Mouse (Mus musculus) intestine, embryonic 15.5 days (tissue): ENCODE data around the gene Aurkb. TPM values are rescaled to one million over a fixed set of nuclear protein-coding genes. Genes with fewer than 3 reads are reported as not detected.
A peak's percentile ranks its signal among the peaks of the same experiment; 100 is the strongest.
"Not testable (repeated sequence)": the region's sequence is repeated elsewhere in the genome, so short reads cannot be mapped to it uniquely, and the experiment has no call there.

ENCODE experiments used
- ATAC-seq: fragments of 200-750 bp; cut with Nextera tagmentation; 2 replicates; pipeline ENCODE4 v1.8.0; 2017; ENCODE audit warnings: moderate TSS enrichment, moderate library complexity
- H3K27ac ChIP-seq: fragments of 300-500 bp; sonication (generic); 2 replicates; pipeline ENCODE4 v1.5.1; 2015; ENCODE audit warnings: mild to moderate bottlenecking, inconsistent platforms
- H3K27me3 ChIP-seq: fragments of 300-500 bp; sonication (generic); replicated peaks from 2 replicates; pipeline ENCODE4 v1.6.1; 2015; ENCODE audit warnings: inconsistent platforms
- H3K36me3 ChIP-seq: fragments of 300-500 bp; sonication (generic); 2 replicates; pipeline ENCODE4 v1.6.1; 2015; ENCODE audit warnings: inconsistent platforms
- H3K4me1 ChIP-seq: fragments of 300-500 bp; sonication (generic); replicated peaks from 2 replicates; pipeline ENCODE4 v1.6.1; 2015; ENCODE audit warnings: inconsistent platforms
- H3K4me2 ChIP-seq: fragments of 300-500 bp; sonication (generic); replicated peaks from 2 replicates; pipeline ENCODE4 v1.6.1; 2015; ENCODE audit warnings: mild to moderate bottlenecking, inconsistent platforms
- H3K4me3 ChIP-seq: fragments of 300-500 bp; sonication (generic); replicated peaks from 2 replicates; pipeline ENCODE4 v1.5.1; 2015; ENCODE audit warnings: inconsistent platforms
- H3K9ac ChIP-seq: fragments of 300-500 bp; sonication (generic); 2 replicates; pipeline ENCODE4 v1.6.1; 2015; ENCODE audit warnings: inconsistent platforms
- H3K9me3 ChIP-seq: fragments of 300-500 bp; sonication (generic); 2 replicates; pipeline ENCODE4 v1.6.1; 2016; ENCODE audit warnings: inconsistent platforms
- WGBS: fragments of 180-500 bp; shearing (Covaris S2); methylation state at CpG from one replicate; pipeline ENCODE4 v1.1.7; 2015; 5-methylcytosine and 5-hydroxymethylcytosine counted together
- polyA plus RNA-seq: library from polyadenylated mRNA; unstranded; fragments of >200 nt; fragmentation: Nextera tagmentation; extraction: Ambion mirVana; gene quantifications from 2 replicates; pipeline ENCODE4 v1.2.1, GENCODE M21; 2015

Aurkb gene
- polyA plus RNA-seq: 133 and 135 TPM in 2 replicates

- WGBS: under 1% methylated on average over 54 of the region's 54 CpGs
- peak; percentile 85 for ATAC-seq
These were observed at the start of gene Aurkb for GRCm38 (mm10) chr11:69045531-69046394. TSS of gene Aurkb (plus strand) at chr11:69045647.

GRCm38 (mm10) chr11:68997080-68997479 is 48.4 kb upstream of the Aurkb start:
- Histone ChIP-seq H3K4me2 (no peak overlapping the region), H3K27ac (no peak overlapping the region), H3K36me3 (peaks cover 56% of the 10 kb centered on the region), H3K4me3 (no peak overlapping the region), H3K9me3 (no peaks in the 10 kb centered on the region), H3K27me3 (no peaks in the 10 kb centered on the region), H3K4me1 (no peaks in the 10 kb centered on the region), H3K9ac (no peak overlapping the region)
- ATAC-seq: no peak
- WGBS: 89% methylated on average over 4 of the region's 4 CpGs

More at GRCm38 (mm10) chr11:69045531-69046394, at the start of gene Aurkb:
- H3K4me2 ChIP-seq: peak within 1 kb of the TSS; percentile 77
- peak within 1 kb of the TSS; percentile 96 for H3K27ac ChIP-seq
- no peaks in the 10 kb centered on the region for H3K27me3 ChIP-seq
- peaks cover 19% of the 10 kb centered on the region for H3K36me3 ChIP-seq
- H3K9ac ChIP-seq: peak within 1 kb of the TSS; percentile 73
- peaks cover 23% of the 10 kb centered on the region for H3K4me1 ChIP-seq
- H3K9me3 ChIP-seq: no peaks in the 10 kb centered on the region
- peak within 1 kb of the TSS; percentile 72 for H3K4me3 ChIP-seq

DNA sequence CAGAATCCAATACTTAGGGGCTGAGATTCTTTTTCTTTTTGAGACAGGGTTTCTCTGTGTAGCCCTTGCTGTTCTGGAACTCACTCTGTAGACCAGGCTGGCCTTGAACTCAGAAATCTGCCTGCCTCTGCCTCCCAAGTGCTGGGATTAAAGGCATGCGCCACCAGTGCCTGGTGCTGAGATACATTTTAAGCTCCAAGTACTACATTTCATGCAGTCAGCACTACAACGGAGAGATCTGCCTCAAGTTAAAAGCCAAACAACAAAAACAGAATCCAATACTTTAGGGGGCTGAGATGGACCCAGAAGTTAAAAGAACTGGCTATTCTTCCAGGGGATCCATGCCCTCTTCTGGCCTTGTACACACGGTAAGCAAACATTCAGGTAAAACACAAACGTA is 42.7 kb upstream of the Aurkb start:
- not testable (repeated sequence) for ATAC-seq, H3K4me1 ChIP-seq, H3K27me3 ChIP-seq, H3K9ac ChIP-seq, H3K4me3 ChIP-seq, H3K4me2 ChIP-seq, H3K9me3 ChIP-seq, H3K27ac ChIP-seq
- peaks cover 22% of the 10 kb centered on the region for H3K36me3 ChIP-seq
- 90% methylated on average over 4 of the region's 4 CpGs for WGBS

GRCm38 (mm10) chr11:69003592-69003991 is 41.9 kb upstream of the Aurkb start:
- peaks cover 19% of the 10 kb centered on the region for H3K36me3 ChIP-seq
- WGBS: 54% methylated on average over 4 of the region's 4 CpGs

DNA sequence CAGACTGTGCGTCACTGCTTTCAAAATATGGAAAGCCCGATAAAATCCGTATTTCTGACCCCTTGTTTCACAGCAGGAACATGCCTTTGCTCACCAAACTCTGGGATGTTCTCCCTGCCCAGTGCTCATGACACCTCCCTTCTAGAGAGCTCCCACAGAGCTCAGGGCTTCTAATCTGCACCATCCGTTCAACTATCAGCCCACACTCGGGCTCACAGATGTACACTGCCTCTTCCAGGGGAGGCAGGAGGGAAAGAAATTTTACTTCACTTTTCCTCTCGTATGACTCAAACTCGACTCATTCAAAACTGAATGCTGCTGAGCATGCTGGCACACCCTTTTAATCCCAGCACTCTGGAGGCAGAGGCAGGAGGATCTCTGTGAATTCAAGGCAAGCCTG is 40.3 kb upstream of the Aurkb start:
- Histone ChIP-seq H3K27me3 (no peaks in the 10 kb centered on the region), H3K9me3 (no peaks in the 10 kb centered on the region), H3K4me1 (peaks cover 9% of the 10 kb centered on the region), H3K4me2 (no peak overlapping the region), H3K36me3 (peaks cover 8% of the 10 kb centered on the region), H3K27ac (no peak overlapping the region), H3K9ac (no peak overlapping the region), H3K4me3 (no peak overlapping the region)
- no peak for ATAC-seq
- 86% methylated on average over 7 of the region's 7 CpGs for WGBS

More at GRCm38 (mm10) chr11:69003592-69003991, 41.9 kb upstream of the Aurkb start:
- Histone ChIP-seq H3K4me2 (no peak overlapping the region), H3K9me3 (no peaks in the 10 kb centered on the region), H3K4me1 (peaks cover 9% of the 10 kb centered on the region), H3K4me3 (no peak overlapping the region), H3K9ac (no peak overlapping the region), H3K27me3 (no peaks in the 10 kb centered on the region), H3K27ac (no peak overlapping the region)
- ATAC-seq: no peak

- ATAC-seq, H3K9me3 ChIP-seq, H3K4me2 ChIP-seq, H3K36me3 ChIP-seq, H3K27me3 ChIP-seq, H3K4me3 ChIP-seq, H3K27ac ChIP-seq, H3K9ac ChIP-seq, H3K4me1 ChIP-seq: not testable (repeated sequence)
These were observed 38.9 kb upstream of the Aurkb start for GRCm38 (mm10) chr11:69006575-69006974.

DNA sequence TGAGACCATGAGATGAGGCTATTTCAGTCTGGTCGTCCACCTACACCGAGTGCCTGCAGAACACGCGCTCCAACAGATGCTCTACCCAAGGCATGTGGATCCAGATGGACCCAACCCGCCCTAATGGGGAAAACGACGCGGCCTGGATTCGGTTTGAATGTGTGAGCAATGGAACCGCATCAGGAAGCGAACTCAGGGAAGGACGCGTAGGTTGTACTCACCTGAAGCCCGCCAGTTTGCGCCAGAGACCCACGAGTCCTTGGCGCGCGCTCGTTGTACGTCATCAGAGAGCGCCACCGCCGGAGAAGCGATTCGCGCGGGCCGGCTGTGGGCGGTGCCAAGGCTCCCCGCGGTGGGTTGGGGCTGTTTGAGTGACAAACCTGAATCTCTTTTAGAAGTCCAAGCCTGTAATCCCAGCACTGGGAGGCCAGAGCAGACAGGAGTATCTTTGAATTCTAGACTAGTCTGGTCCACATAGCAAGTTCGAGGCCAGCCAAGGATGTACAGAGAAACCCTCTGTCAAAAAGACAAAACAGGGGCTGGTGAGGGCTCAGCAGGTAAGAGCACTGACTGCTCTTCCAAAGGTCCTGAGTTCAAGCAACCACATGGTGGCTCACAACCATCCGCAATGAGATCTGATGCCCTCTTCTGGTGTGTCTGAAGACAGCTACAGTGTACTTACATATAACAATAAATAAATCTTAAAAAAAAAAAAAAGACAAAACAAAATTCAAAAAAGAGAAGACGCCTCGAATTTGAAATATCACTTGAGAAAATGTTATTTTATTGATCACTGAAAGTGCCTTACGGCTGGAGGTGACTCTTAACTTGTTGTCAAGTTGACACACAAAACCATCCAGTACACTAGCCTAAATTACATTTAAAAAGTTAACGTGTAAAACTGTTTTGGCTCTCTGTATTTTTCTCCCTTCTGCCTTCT is 37.0 kb upstream of the Aurkb start, which contains the start of gene Pfas:
Pfas (minus strand) TSS at position 279 of the 940 bp plus-strand sequence.
- peak; percentile 89 for ATAC-seq
- peak within 1 kb of the TSS; percentile 60 for H3K4me2 ChIP-seq
- H3K4me1 ChIP-seq: peaks cover 9% of the 10 kb centered on the region
- H3K4me3 ChIP-seq: peak within 1 kb of the TSS; percentile 73
- H3K27ac ChIP-seq: peak within 1 kb of the TSS; percentile 59; the same call in 1 of the 2 replicates
- no peaks in the 10 kb centered on the region for H3K9me3 ChIP-seq
- H3K27me3 ChIP-seq: no peaks in the 10 kb centered on the region
- 0 out of 2 replicates have a peak, but pooled peaks cover 1% of the 10 kb centered on the region for H3K36me3 ChIP-seq
- peak within 1 kb of the TSS; percentile 69 for H3K9ac ChIP-seq
- WGBS: 9% methylated on average over 38 of the region's 38 CpGs

DNA sequence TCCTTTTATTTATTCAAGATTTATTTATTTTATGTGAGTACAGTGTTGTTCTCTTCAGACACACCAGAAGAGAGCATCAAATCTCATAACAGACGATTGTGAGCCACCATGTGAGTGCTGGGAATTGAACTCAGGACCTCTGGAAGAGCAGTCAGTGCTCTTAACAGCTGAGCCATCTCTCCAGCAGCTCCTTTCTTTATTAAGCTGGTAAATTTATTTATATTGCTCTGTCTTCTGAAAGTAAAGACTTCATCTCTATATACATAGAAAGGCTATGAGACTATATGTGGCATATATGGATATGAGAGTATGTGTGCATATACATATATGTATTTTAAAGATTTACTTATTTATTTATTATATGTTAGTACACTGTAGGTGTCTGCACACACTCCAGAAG is 35.9 kb upstream of the Aurkb start:
- H3K4me1 ChIP-seq: peaks cover 9% of the 10 kb centered on the region
- no peak overlapping the region for H3K4me3 ChIP-seq
- H3K4me2 ChIP-seq: no peak overlapping the region
- H3K27ac ChIP-seq: no peak overlapping the region
- WGBS: 88% methylated on average over 1 of the region's 1 CpGs
- H3K9ac ChIP-seq: no peak overlapping the region
- ATAC-seq: no peak
- H3K36me3 ChIP-seq: no peaks in the 10 kb centered on the region
- no peaks in the 10 kb centered on the region for H3K27me3 ChIP-seq
- H3K9me3 ChIP-seq: no peaks in the 10 kb centered on the region

- 88% methylated on average over 15 of the region's 15 CpGs for WGBS
- Histone ChIP-seq H3K9ac (no peak overlapping the region), H3K27me3 (no peaks in the 10 kb centered on the region), H3K36me3 (no peaks in the 10 kb centered on the region), H3K9me3 (no peaks in the 10 kb centered on the region), H3K4me1 (peaks cover 9% of the 10 kb centered on the region), H3K4me2 (peak overlapping the region; percentile 72), H3K27ac (no peak overlapping the region), H3K4me3 (no peak overlapping the region)
- no peak for ATAC-seq
These were observed 34.8 kb upstream of the Aurkb start for GRCm38 (mm10) chr11:69010400-69011323.

GRCm38 (mm10) chr11:69011445-69011844 is 34.0 kb upstream of the Aurkb start:
- H3K27me3 ChIP-seq, ATAC-seq, H3K36me3 ChIP-seq, H3K9me3 ChIP-seq, H3K4me1 ChIP-seq: not testable (repeated sequence)
- Histone ChIP-seq H3K4me2 (peak overlapping the region; percentile 72), H3K27ac (peak overlapping the region; percentile 88; the same call in 1 of the 2 replicates), H3K9ac (peak overlapping the region; percentile 56; the same call in 1 of the 2 replicates), H3K4me3 (peak overlapping the region; percentile 45)
- WGBS: 68% methylated on average over 2 of the region's 2 CpGs

DNA sequence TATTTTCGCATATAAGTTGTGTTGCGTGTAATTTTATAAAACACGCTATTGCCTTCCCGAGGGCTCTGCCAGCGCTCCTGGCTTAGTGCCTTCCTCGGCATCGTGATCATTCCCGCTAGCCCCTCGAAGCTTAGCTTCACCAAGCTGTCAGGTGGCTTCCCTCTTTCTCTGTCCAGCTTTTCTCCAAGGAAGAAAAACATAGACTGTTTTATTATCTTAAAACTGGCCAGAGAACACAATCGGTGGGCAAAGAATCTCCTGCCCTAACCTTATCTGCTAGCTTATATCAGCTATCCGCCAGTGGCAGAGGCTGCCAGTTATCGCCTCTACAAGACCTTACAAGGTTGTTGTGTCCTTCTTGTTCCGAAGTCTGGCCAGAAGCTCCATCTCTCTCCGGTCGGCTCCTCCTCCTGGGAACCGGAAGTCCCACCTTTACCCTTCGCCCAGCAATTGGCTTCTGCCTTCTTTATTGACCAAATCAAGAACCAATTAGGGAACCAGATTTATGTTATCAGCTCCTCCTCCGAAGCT is 33.3 kb upstream of the Aurkb start:
- Histone ChIP-seq H3K27me3 (no peaks in the 10 kb centered on the region), H3K27ac (peak overlapping the region; percentile 88), H3K9me3 (no peaks in the 10 kb centered on the region), H3K4me2 (peak overlapping the region; percentile 72), H3K4me1 (peaks cover 12% of the 10 kb centered on the region), H3K36me3 (no peaks in the 10 kb centered on the region), H3K9ac (peak overlapping the region; percentile 56), H3K4me3 (peak overlapping the region; percentile 45)
- peak; percentile 74 for ATAC-seq
- WGBS: under 1% methylated on average over 18 of the region's 18 CpGs
